Mouse (Mus musculus) left cerebral cortex, postnatal 10 days (tissue): ENCODE measurements at regions not wholly inside any gene's neighbourhood (a gene's known extent, or its start where the extent isn't known, plus 50 kb on each side); places are given as distances from the start of the nearest gene placed in this dataset.
A peak's percentile ranks its signal among the peaks of the same experiment; 100 is the strongest.

Experiments used
- DNase-seq, 2 experiments: peaks; one replicate each; pipeline ENCODE4 v3.0.0; 2021 to 2022; ENCODE audit warnings: low spot score in 2 of 2, mixed read lengths in 1 of 2; ENCODE audit errors: extremely low spot score in 1 of 2
- intact Hi-C: fragments of 180-260 bp; cut with DNase I; formaldehyde crosslinking; loops from one replicate; pipeline ENCODE4 v1.15.1; 2025

DNA sequence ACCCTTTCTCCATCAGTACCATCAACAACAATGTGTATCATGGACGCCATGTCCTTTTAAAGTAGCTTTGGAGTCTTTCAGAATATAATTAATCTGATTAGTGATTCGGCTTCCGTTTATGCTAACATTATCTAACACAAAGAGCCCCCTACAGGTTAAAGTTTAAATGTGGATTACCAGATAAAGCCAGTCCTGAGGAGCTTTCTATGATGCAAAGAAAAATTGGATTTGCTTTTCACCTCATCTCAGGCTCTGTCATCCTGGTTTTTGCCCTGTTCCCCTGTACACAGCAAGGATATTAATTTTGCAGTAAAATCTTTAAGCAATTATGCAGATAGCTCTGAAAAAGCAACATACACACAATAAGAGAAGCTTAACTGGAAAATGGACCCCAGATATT, 412.7 kb upstream of the Tbc1d2b start:
- no peak for DNase-seq
- intact Hi-C loops, result no loop called here

DNA sequence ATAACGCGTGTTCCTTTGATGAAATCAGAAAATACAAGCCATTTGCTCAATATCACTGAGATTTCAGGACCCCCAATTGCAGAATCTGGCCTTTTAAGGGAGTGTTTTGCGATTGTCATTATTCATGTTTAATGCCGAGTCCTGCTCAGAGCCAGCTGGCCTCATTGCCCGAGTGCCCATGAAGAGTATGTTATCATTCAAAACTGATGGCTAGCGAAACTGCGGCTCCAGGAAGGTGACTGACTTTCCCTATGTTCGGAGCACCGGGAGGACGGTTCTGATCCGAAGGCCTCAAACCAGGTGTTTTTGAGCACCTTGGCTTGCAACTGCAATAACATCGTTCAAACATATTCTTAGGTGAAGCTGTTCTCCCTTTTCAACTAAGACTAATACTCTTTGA, 419.5 kb upstream of the Tbc1d2b start:
- intact Hi-C loops, result loop anchor here (5.0 to 10.0 kb wide), 3 partner anchors 375 to 715 kb away; partner anchors contain the start of gene Zic4
- DNase-seq, result no peak

DNA sequence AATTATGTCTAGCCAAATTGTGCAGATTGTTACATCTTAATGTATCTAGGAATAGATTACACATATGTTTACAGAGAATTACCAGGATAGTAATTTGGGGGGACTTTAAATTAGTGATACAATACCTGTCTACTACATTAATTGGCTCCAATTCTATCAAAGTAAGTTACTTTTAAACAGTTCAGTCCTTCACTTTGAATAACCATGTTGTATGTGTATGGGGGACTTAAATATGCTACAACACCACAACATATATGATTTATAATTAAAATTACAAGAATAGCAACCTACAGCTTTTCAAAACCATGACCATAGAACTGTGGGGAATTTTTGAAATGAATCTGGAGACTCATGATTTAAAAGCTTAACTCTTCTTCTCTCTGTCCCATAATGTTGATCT, 420.5 kb upstream of the Tbc1d2b start:
- intact Hi-C loops, result loop anchor here (5.0 to 10.0 kb wide), 3 partner anchors 376 to 714 kb away; partner anchors contain the start of gene Zic4

GRCm38 (mm10) chr9:90691676-90692661, 421.4 kb upstream of the Tbc1d2b start:
- intact Hi-C loops, result loop anchor here (5.0 to 10.0 kb wide), 3 partner anchors 377 to 713 kb away; partner anchors contain the start of gene Zic4

More for the DNA sequence above, 420.5 kb upstream of the Tbc1d2b start:
- DNase-seq, result no peak

DNA sequence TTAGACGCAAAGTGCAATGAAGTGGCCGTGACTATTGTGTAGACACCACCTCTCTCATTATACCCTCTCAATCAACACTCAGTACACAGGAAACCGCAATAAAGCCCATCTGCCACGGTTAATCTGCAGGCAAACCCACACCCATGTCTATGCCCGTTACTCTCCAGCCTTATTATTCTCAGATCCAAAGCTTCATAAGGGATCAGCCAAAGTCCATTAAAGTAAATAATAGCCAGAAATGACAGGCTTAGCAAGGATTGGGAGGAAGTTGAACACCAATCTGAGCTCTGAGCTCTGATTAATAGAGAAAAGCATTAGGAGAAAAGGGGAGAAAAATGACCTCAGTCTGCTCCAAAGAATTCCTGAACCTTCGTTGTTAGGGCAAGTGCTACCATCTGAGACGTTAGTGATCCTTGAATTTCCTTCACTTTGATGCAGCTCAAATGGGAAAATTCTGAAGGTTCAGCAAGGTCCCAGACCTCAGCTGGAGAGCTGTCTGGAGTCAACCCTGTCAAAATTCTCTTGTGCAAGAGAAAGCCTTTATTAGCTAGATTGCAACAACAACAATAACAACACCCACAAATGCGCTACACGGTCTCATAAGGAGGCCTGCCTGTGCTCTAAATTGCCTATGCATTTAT, 422.5 kb upstream of the Tbc1d2b start:
- intact Hi-C loops, result loop anchor here (5.0 to 10.0 kb wide), 3 partner anchors 378 to 712 kb away; partner anchors contain the start of gene Zic4
- DNase-seq, result no peak

More at GRCm38 (mm10) chr9:90691676-90692661, 421.4 kb upstream of the Tbc1d2b start:
- no peak for DNase-seq

DNA sequence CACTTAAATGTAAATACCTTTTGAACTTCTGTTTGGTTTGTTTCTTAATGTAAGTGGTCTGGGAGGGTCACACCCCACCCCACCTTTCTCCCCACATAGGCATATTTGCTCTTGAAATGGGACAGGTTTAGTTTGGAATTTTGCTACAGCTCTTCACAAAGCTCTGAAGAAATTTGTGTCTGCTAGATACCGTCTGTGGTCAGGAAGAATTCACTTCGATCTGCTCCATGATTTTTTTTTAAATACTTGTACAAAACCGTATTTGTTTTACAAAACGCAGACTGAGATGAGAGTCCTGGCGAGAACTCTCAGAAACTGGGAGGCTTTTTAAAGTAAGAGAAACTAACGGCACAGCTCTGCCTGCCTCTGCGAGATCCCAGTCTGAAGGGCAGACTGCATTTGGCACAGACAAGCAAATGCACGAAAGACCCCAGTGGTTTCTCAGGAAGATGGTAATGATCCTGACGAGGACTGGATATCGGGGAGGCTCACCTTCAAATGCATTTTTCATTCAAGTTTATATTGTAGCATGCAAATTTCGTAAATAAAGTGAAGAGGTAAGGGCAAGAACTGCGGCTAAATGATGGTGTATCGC, 423.5 kb upstream of the Tbc1d2b start:
- DNase-seq, result no peak
- intact Hi-C loops, result loop anchor here (5.0 to 10.0 kb wide), 3 partner anchors 379 to 711 kb away; partner anchors contain the start of gene Zic4

DNA sequence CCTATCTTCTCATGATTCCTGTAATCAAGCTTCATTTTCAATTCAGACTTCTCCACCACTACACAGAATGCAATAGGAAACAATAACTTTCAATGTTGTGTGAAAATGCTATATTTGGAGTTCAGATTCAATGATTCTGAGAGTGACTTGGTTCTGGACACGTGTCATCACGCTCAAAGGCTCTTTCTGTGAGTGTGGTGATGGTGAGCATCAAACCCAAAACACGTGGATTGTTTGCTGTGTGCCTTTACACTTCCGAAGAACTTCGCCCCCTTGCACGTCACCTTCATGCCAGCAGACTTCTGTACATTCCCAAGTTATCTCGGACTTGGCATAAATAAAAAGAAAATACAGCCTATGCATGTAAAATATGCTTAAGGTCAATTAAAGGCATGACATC, 425.1 kb upstream of the Tbc1d2b start:
- intact Hi-C loops, result loop anchor here (10.0 kb wide), 2 partner anchors 381 to 709 kb away; no protein-coding TSS in a partner anchor
- DNase-seq, result no peak

- intact Hi-C loops, result loop anchor here (10.0 kb wide), 2 partner anchors 383 to 707 kb away; no protein-coding TSS in a partner anchor
- no peak for DNase-seq
Measured at GRCm38 (mm10) chr9:90697279-90698000, 426.8 kb upstream of the Tbc1d2b start.

GRCm38 (mm10) chr9:90698439-90698838, 427.8 kb upstream of the Tbc1d2b start:
- no peak for DNase-seq
- intact Hi-C loops, result loop anchor here (2.0 to 10.0 kb wide), 3 partner anchors 384 to 1260 kb away; no protein-coding TSS in a partner anchor

- intact Hi-C loops, result loop anchor here (2.0 to 10.0 kb wide), 3 partner anchors 384 to 1260 kb away; no protein-coding TSS in a partner anchor
- DNase-seq, result peak in 1 of 2 experiments; percentile 31
Measured at GRCm38 (mm10) chr9:90699064-90699463, 428.5 kb upstream of the Tbc1d2b start.

GRCm38 (mm10) chr9:90700236-90701179, 429.9 kb upstream of the Tbc1d2b start:
- intact Hi-C loops, result loop anchor here (5.0 kb wide), 1 partner anchor 1347 kb away; no protein-coding TSS in a partner anchor
- peak; percentile 20 to 21 for DNase-seq

DNA sequence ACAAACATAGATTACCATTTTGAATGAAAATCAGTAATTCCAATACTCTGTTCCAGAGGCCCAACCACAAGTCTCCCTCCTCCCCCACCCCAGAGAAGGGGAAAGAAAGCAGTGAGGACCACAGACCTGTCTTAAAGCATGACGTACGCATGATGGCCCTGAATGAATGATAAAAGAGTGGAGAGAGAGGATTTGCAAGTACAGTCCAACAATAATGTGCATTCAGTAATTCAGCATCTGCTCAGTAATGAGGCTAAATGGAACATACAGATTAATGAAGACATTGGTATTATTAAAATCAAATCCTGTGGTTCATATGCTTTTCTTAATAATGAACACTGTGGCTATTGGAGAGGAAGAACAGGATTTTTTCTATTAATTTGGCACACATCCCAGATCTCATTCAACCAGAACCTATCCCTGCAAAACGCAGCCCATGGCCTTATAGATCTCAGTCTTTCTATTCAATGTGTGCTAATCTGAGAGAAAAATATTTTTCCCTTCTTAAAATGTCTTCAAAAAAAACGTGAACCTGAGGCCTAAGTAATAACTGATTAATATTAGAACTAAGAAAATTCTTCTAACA, 430.7 kb upstream of the Tbc1d2b start:
- intact Hi-C loops, result loop anchor here (5.0 kb wide), 1 partner anchor 1346 kb away; no protein-coding TSS in a partner anchor
- DNase-seq, result no peak

- DNase-seq, result no peak
- intact Hi-C loops, result no loop called here
Measured at GRCm38 (mm10) chr9:90713685-90714084, 443.1 kb upstream of the Tbc1d2b start.

- intact Hi-C loops, result no loop called here
- no peak for DNase-seq
Measured at GRCm38 (mm10) chr9:90731450-90731849, 460.8 kb upstream of the Tbc1d2b start.

- intact Hi-C loops, result no loop called here
- no peak for DNase-seq
Measured at GRCm38 (mm10) chr9:90757175-90757574, 486.6 kb upstream of the Tbc1d2b start.

DNA sequence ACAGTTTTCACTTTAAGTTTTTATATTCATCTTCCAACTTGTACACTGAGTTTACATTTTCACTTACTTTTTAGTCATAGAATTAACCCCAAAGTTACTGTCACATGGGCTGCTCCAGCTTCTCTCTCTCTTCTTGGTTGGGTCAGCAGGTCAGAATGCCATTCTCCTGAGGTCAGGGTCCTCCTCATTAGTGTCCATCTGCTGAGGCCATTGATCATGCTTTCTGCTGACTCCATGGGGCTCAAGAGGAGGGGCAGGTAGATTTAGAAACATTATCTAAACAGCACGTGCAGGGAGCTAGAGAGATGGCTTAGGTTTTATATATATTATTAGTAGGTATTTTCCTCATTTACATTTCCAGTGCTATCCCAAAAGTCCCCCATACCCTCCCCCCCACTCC, 503.7 kb upstream of the Tbc1d2b start:
- no peak for DNase-seq
- intact Hi-C loops, result no loop called here

GRCm38 (mm10) chr9:90789545-90789944, 518.9 kb upstream of the Tbc1d2b start:
- intact Hi-C loops, result no loop called here
- DNase-seq, result no peak
